Mouse (Mus musculus) cerebellum, adult 2 months (tissue): ENCODE measurements around the gene Fam129a.

Experiments used
- CTCF ChIP-seq: fragments of 200-500 bp; IDR thresholded peaks from 2 replicates; pipeline ENCODE4 v1.5.1; 2011; ENCODE audit warnings: low read depth, mild to moderate bottlenecking, control low read depth, low read length, moderate library complexity, borderline replicate concordance; ENCODE audit not compliant: insufficient read depth
- POLR2A ChIP-seq: fragments of 200-500 bp; IDR thresholded peaks from 2 replicates; pipeline ENCODE4 v1.6.1; 2011; ENCODE audit warnings: low read length, control low read depth, borderline replicate concordance; ENCODE audit not compliant: insufficient read depth

DNA sequence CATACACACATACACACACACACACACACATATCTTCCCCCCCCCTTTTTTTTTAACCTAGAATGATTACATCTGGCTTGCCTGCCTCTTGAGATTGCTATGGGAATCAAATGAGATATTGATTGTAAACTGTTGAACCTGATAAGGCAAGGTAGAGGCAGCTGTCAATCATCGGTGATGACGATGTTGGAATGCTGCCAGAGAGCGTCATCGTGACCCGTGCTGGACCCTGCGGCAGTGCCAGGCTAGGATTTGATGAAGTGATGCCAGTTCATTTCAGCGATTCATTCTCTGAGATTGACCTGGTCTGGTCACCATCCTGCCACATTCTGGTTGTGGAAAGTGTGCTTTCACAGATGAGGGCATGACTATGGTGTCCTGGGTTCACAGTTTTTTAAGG, 108.2 kb downstream of the Fam129a start:
- TF ChIP-seq POLR2A (no peak), CTCF (no peak)
